Mouse (Mus musculus): ENCODE results near the gene Rab25. TPM values are rescaled to one million over a fixed set of nuclear protein-coding genes. Genes with fewer than 3 reads are reported as not detected.

Rab25 gene
- polyA plus RNA-seq, 1 experiment from 2014 or later = not detected

GRCm38 (mm10) chr3:88509250-88509649 is 38.9 kb downstream of the Rab25 start:
- Histone ChIP-seq H3K27me3 (replicated peaks; ENCODE audit: control insufficient read depth, insufficient read depth, low read length) (no peaks in the 10 kb centered on the region), H3K4me1 (ENCODE audit: control insufficient read depth, insufficient read depth, low read length) (peaks cover 12% of the 10 kb centered on the region), H3K9ac (ENCODE audit: low read length) (peak overlapping the region; percentile 62), H3K9me3 (replicated peaks; ENCODE audit: control insufficient read depth, low read length) (no peaks in the 10 kb centered on the region), H3K4me2 (ENCODE audit: low read length) (peak overlapping the region; percentile 61), H3K4me3 (ENCODE audit: low read depth, low read length) (peak overlapping the region; percentile 32), H3K27ac (ENCODE audit: low read depth, low read length) (peak overlapping the region; percentile 91), H3K36me3 (ENCODE audit: control insufficient read depth, insufficient read depth, low read length) (no peaks in the 10 kb centered on the region)
- WGBS = 59% methylated on average over 3 of the region's 3 CpGs
- no peak for DNase-seq (ENCODE audit: low spot score)
- ATAC-seq = peak; percentile 2; the same call in 1 of the 2 replicates

GRCm38 (mm10) chr3:88505765-88506164 is 42.3 kb downstream of the Rab25 start:
- 51% methylated on average over 7 of the region's 7 CpGs for WGBS
- H3K27me3 ChIP-seq (replicated peaks; ENCODE audit: control insufficient read depth, insufficient read depth, low read length) = no peaks in the 10 kb centered on the region
- H3K9ac ChIP-seq (ENCODE audit: low read length) = no peak overlapping the region
- no peaks in the 10 kb centered on the region for H3K9me3 ChIP-seq (replicated peaks; ENCODE audit: control insufficient read depth, low read length)
- no peak for ATAC-seq
- no peak overlapping the region for H3K27ac ChIP-seq (ENCODE audit: low read depth, low read length)
- no peak for DNase-seq (ENCODE audit: low spot score)
- peaks cover 6% of the 10 kb centered on the region; the same call in 1 of the 2 replicates for H3K4me1 ChIP-seq (ENCODE audit: control insufficient read depth, insufficient read depth, low read length)
- H3K4me3 ChIP-seq (ENCODE audit: low read depth, low read length) = no peak overlapping the region
- no peak overlapping the region for H3K4me2 ChIP-seq (ENCODE audit: low read length)
- no peaks in the 10 kb centered on the region for H3K36me3 ChIP-seq (ENCODE audit: control insufficient read depth, insufficient read depth, low read length)

GRCm38 (mm10) chr3:88505081-88505480 is 43.0 kb downstream of the Rab25 start:
- WGBS = 69% methylated on average over 6 of the region's 6 CpGs
- Histone ChIP-seq H3K27ac (ENCODE audit: low read depth, low read length) (no peak overlapping the region), H3K4me1 (ENCODE audit: control insufficient read depth, insufficient read depth, low read length) (peaks cover 2% of the 10 kb centered on the region; the same call in 1 of the 2 replicates), H3K4me3 (ENCODE audit: low read depth, low read length) (no peak overlapping the region), H3K36me3 (ENCODE audit: control insufficient read depth, insufficient read depth, low read length) (no peaks in the 10 kb centered on the region), H3K9me3 (replicated peaks; ENCODE audit: control insufficient read depth, low read length) (no peaks in the 10 kb centered on the region), H3K9ac (ENCODE audit: low read length) (no peak overlapping the region), H3K27me3 (replicated peaks; ENCODE audit: control insufficient read depth, insufficient read depth, low read length) (no peaks in the 10 kb centered on the region), H3K4me2 (ENCODE audit: low read length) (no peak overlapping the region)
- ATAC-seq = no peak
- DNase-seq (ENCODE audit: low spot score) = no peak

- Histone ChIP-seq H3K4me2 (ENCODE audit: low read length) (no peak overlapping the region), H3K36me3 (ENCODE audit: control insufficient read depth, insufficient read depth, low read length) (no peaks in the 10 kb centered on the region), H3K9ac (ENCODE audit: low read length) (no peak overlapping the region), H3K4me1 (ENCODE audit: control insufficient read depth, insufficient read depth, low read length) (peaks cover 2% of the 10 kb centered on the region; the same call in 1 of the 2 replicates), H3K27ac (ENCODE audit: low read depth, low read length) (no peak overlapping the region), H3K27me3 (replicated peaks; ENCODE audit: control insufficient read depth, insufficient read depth, low read length) (no peaks in the 10 kb centered on the region), H3K4me3 (ENCODE audit: low read depth, low read length) (no peak overlapping the region), H3K9me3 (replicated peaks; ENCODE audit: control insufficient read depth, low read length) (no peaks in the 10 kb centered on the region)
- ATAC-seq (no peak), DNase-seq (ENCODE audit: low spot score) (no peak)
- WGBS = 46% methylated on average over 8 of the region's 8 CpGs
Observed at GRCm38 (mm10) chr3:88503881-88504746, 44.0 kb downstream of the Rab25 start.

GRCm38 (mm10) chr3:88503505-88503863 is 44.6 kb downstream of the Rab25 start:
- Histone ChIP-seq H3K4me2 (ENCODE audit: low read length) (peak overlapping the region; percentile 99), H3K4me3 (ENCODE audit: low read depth, low read length) (peak overlapping the region; percentile 60; the same call in 1 of the 2 replicates), H3K9ac (ENCODE audit: low read length) (no peak overlapping the region), H3K27ac (ENCODE audit: low read depth, low read length) (no peak overlapping the region), H3K9me3 (replicated peaks; ENCODE audit: control insufficient read depth, low read length) (no peaks in the 10 kb centered on the region), H3K27me3 (replicated peaks; ENCODE audit: control insufficient read depth, insufficient read depth, low read length) (no peaks in the 10 kb centered on the region), H3K36me3 (ENCODE audit: control insufficient read depth, insufficient read depth, low read length) (no peaks in the 10 kb centered on the region), H3K4me1 (ENCODE audit: control insufficient read depth, insufficient read depth, low read length) (peaks cover 2% of the 10 kb centered on the region; the same call in 1 of the 2 replicates)
- ATAC-seq (peak; percentile 16; the same call in 1 of the 2 replicates), DNase-seq (ENCODE audit: low spot score) (no peak)
- WGBS = 20% methylated on average over 4 of the region's 4 CpGs

GRCm38 (mm10) chr3:88502641-88503504 is 45.2 kb downstream of the Rab25 start:
- under 1% methylated on average over 55 of the region's 55 CpGs for WGBS
- Histone ChIP-seq H3K27ac (ENCODE audit: low read depth, low read length) (peak overlapping the region; percentile 9; the same call in 1 of the 2 replicates), H3K36me3 (ENCODE audit: control insufficient read depth, insufficient read depth, low read length) (no peaks in the 10 kb centered on the region), H3K9me3 (replicated peaks; ENCODE audit: control insufficient read depth, low read length) (no peaks in the 10 kb centered on the region), H3K4me2 (ENCODE audit: low read length) (peak overlapping the region; percentile 99), H3K4me1 (ENCODE audit: control insufficient read depth, insufficient read depth, low read length) (peaks cover 2% of the 10 kb centered on the region; the same call in 1 of the 2 replicates), H3K9ac (ENCODE audit: low read length) (peak overlapping the region; percentile 79), H3K27me3 (replicated peaks; ENCODE audit: control insufficient read depth, insufficient read depth, low read length) (no peaks in the 10 kb centered on the region), H3K4me3 (ENCODE audit: low read depth, low read length) (peak overlapping the region; percentile 60)
- peak; percentile 91 for ATAC-seq
- DNase-seq (ENCODE audit: low spot score) = peak; percentile 88

GRCm38 (mm10) chr3:88502031-88502571 is 46.0 kb downstream of the Rab25 start:
- no peaks in the 10 kb centered on the region for H3K27me3 ChIP-seq (replicated peaks; ENCODE audit: control insufficient read depth, insufficient read depth, low read length)
- H3K4me1 ChIP-seq (ENCODE audit: control insufficient read depth, insufficient read depth, low read length) = peaks cover 2% of the 10 kb centered on the region; the same call in 1 of the 2 replicates
- no peaks in the 10 kb centered on the region for H3K36me3 ChIP-seq (ENCODE audit: control insufficient read depth, insufficient read depth, low read length)
- H3K4me3 ChIP-seq (ENCODE audit: low read depth, low read length) = peak overlapping the region; percentile 60
- peak overlapping the region; percentile 79 for H3K9ac ChIP-seq (ENCODE audit: low read length)
- no peak for DNase-seq (ENCODE audit: low spot score)
- 19% methylated on average over 11 of the region's 11 CpGs for WGBS
- H3K9me3 ChIP-seq (replicated peaks; ENCODE audit: control insufficient read depth, low read length) = no peaks in the 10 kb centered on the region
- H3K4me2 ChIP-seq (ENCODE audit: low read length) = peak overlapping the region; percentile 99
- H3K27ac ChIP-seq (ENCODE audit: low read depth, low read length) = no peak overlapping the region
- no peak for ATAC-seq

GRCm38 (mm10) chr3:88501366-88502030 is 46.6 kb downstream of the Rab25 start:
- H3K9ac ChIP-seq (ENCODE audit: low read length) = no peak overlapping the region
- H3K27ac ChIP-seq (ENCODE audit: low read depth, low read length) = no peak overlapping the region
- no peak for ATAC-seq
- peak overlapping the region; percentile 99; the same call in 1 of the 2 replicates for H3K4me2 ChIP-seq (ENCODE audit: low read length)
- no peaks in the 10 kb centered on the region for H3K27me3 ChIP-seq (replicated peaks; ENCODE audit: control insufficient read depth, insufficient read depth, low read length)
- 58% methylated on average over 6 of the region's 6 CpGs for WGBS
- H3K9me3 ChIP-seq (replicated peaks; ENCODE audit: control insufficient read depth, low read length) = no peaks in the 10 kb centered on the region
- DNase-seq (ENCODE audit: low spot score) = no peak
- H3K4me1 ChIP-seq (ENCODE audit: control insufficient read depth, insufficient read depth, low read length) = peaks cover 2% of the 10 kb centered on the region; the same call in 1 of the 2 replicates
- H3K4me3 ChIP-seq (ENCODE audit: low read depth, low read length) = no peak overlapping the region
- H3K36me3 ChIP-seq (ENCODE audit: control insufficient read depth, insufficient read depth, low read length) = no peaks in the 10 kb centered on the region
